Mouse (Mus musculus): ENCODE measurements around the gene Cd83. TPM values are rescaled to one million over a fixed set of nuclear protein-coding genes. Genes with fewer than 3 reads are reported as not detected.

The Cd83 gene
- polyA plus RNA-seq, 1 experiment from 2014 or later, result 28.1 TPM

DNA sequence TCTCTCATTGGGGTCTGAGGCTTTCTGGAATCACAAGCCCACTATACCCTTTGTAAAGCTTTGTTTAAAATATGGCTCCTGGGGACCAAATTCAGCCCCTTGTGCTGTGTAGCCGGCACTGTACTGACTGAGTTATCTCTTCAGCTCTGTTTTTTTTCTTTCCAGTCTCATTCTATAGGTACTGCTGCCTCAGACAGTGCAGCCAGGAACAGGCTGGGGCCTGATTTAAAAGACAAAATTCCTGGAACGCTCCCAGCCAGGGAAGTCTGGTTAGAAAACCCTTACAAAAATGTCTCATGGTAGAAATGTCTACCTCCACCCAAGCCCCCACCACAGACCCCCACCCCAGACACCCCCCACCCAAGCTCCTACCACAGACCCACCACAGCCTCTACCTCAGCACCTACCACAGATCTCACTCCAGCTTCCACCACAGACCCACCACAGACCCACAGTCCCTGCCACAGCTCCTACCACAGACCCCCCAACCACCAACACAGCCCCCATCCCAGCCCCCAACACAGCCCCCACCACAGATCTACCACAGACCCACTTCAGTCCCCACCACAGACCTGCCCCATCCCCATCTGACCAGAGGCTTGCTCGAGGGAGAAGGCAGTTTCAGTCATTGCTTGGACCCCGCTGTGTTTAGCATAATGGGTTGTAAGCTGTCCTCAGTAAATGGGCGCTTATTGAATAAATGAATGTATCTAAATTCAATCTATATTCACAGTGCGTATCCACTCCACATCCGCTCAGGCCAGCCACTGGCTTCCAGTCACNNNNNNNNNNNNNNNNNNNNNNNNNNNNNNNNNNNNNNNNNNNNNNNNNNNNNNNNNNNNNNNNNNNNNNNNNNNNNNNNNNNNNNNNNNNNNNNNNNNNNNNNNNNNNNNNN is 17.5 kb upstream of the Cd83 start:
- Histone ChIP-seq H3K9ac (ENCODE audit: low read depth, low read length) (no peak overlapping the region), H3K9me3 (replicated peaks; ENCODE audit: control insufficient read depth, low read length, poor library complexity, severe bottlenecking) (no peaks in the 10 kb centered on the region), H3K27ac (ENCODE audit: low read length) (no peak overlapping the region), H3K4me1 (ENCODE audit: control insufficient read depth, insufficient read depth, low read length) (peaks cover 2% of the 10 kb centered on the region; the same call in 1 of the 2 replicates), H3K36me3 (ENCODE audit: control insufficient read depth, insufficient read depth, low read length) (no peaks in the 10 kb centered on the region), H3K27me3 (ENCODE audit: control insufficient read depth, insufficient read depth, low read depth, low read length) (no peaks in the 10 kb centered on the region), H3K4me3 (ENCODE audit: low read depth, low read length) (no peak overlapping the region), H3K4me2 (ENCODE audit: low read length) (no peak overlapping the region)
- WGBS, result 44% methylated on average over 7 of the region's 7 CpGs
- peak; percentile 80 for ATAC-seq

- no peak for ATAC-seq
- 78% methylated on average over 6 of the region's 6 CpGs for WGBS
- Histone ChIP-seq H3K27ac (ENCODE audit: low read length) (no peak overlapping the region), H3K4me2 (ENCODE audit: low read length) (no peak overlapping the region), H3K4me3 (ENCODE audit: low read depth, low read length) (no peak overlapping the region), H3K36me3 (ENCODE audit: control insufficient read depth, insufficient read depth, low read length) (no peaks in the 10 kb centered on the region), H3K4me1 (ENCODE audit: control insufficient read depth, insufficient read depth, low read length) (peaks cover 3% of the 10 kb centered on the region; the same call in 1 of the 2 replicates), H3K27me3 (ENCODE audit: control insufficient read depth, insufficient read depth, low read depth, low read length) (no peaks in the 10 kb centered on the region), H3K9ac (ENCODE audit: low read depth, low read length) (no peak overlapping the region), H3K9me3 (replicated peaks; ENCODE audit: control insufficient read depth, low read length, poor library complexity, severe bottlenecking) (no peaks in the 10 kb centered on the region)
Measured at GRCm38 (mm10) chr13:43773020-43773419, 11.6 kb upstream of the Cd83 start.

DNA sequence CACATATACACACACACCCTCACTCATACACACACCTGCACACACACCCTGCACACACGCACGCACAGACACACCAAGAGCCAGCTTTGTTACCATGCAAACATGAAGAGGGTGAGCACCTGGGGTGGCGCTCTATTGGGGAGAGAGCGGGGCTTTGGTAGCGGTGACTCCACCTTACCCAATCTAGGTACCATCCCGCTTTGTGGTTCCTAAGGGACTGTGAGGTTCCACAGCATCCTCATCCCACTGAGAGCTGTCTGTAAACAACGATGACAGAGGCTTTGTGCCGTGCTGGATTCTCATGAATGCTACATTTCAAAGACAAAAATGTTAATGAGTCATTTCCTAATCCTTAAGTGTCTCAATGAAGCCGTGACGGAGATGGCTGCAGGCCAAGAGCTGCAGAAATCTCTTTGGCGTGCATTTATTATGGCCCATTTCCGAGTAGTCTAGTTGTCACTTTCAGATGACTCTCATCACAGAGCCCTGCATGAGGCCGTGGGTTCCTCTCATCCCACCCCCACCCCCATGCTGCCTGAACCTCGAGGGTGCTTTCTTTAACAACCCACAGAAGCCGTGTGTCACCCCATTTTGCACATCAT is 10.5 kb upstream of the Cd83 start:
- H3K9me3 ChIP-seq (replicated peaks; ENCODE audit: control insufficient read depth, low read length, poor library complexity, severe bottlenecking), result no peaks in the 10 kb centered on the region
- no peak overlapping the region for H3K4me3 ChIP-seq (ENCODE audit: low read depth, low read length)
- 42% methylated on average over 15 of the region's 15 CpGs for WGBS
- ATAC-seq, result peak; percentile 56; the same call in 1 of the 2 replicates
- no peaks in the 10 kb centered on the region for H3K36me3 ChIP-seq (ENCODE audit: control insufficient read depth, insufficient read depth, low read length)
- H3K27me3 ChIP-seq (ENCODE audit: control insufficient read depth, insufficient read depth, low read depth, low read length), result no peaks in the 10 kb centered on the region
- H3K9ac ChIP-seq (ENCODE audit: low read depth, low read length), result no peak overlapping the region
- H3K27ac ChIP-seq (ENCODE audit: low read length), result no peak overlapping the region
- H3K4me2 ChIP-seq (ENCODE audit: low read length), result no peak overlapping the region; the same call in 1 of the 2 replicates
- H3K4me1 ChIP-seq (ENCODE audit: control insufficient read depth, insufficient read depth, low read length), result peaks cover 3% of the 10 kb centered on the region; the same call in 1 of the 2 replicates

DNA sequence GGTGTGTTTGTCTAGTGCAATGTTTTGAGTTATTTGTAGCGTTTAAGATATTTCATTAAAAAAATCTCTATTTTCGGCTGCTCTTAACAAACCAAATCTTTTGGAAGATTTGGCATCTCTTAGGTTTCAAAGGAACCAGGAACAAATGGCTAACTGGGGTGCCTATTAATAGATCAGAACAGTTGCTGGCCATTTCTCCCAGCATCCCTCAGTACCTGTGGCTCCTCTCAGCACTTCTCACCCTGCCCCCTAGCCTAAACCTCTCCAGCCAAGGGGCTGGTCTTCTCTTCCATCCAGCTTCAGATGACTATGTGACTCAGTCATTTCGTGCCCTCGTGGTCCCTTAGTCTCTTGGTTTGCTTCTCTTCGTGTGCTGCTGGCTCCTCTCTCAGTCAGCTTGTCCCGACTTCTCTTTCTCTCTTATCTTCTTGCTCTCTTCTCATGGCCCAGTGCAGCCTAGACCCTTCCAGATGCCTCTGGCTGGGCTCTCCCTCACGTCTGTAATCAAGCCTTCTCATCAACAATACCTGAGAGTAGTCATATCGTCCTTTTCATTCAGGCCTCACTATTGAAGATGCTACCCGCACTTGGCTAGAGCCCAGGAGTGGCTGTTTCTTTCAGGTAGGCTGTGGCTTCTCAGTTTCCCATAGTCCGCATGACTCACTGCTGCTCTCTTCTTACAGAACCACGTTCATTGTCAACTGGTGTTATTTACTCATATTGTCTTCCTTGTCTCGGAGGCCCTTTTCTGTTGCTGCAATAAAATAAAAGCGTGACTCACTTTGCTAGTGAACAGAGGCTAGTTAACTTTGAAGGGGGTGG is 9.8 kb upstream of the Cd83 start:
- no peak for ATAC-seq
- no peak overlapping the region for H3K9ac ChIP-seq (ENCODE audit: low read depth, low read length)
- no peak overlapping the region for H3K27ac ChIP-seq (ENCODE audit: low read length)
- no peak overlapping the region for H3K4me3 ChIP-seq (ENCODE audit: low read depth, low read length)
- WGBS, result 84% methylated on average over 13 of the region's 13 CpGs
- peaks cover 3% of the 10 kb centered on the region; the same call in 1 of the 2 replicates for H3K4me1 ChIP-seq (ENCODE audit: control insufficient read depth, insufficient read depth, low read length)
- H3K4me2 ChIP-seq (ENCODE audit: low read length), result no peak overlapping the region; the same call in 1 of the 2 replicates
- H3K27me3 ChIP-seq (ENCODE audit: control insufficient read depth, insufficient read depth, low read depth, low read length), result no peaks in the 10 kb centered on the region
- no peaks in the 10 kb centered on the region for H3K9me3 ChIP-seq (replicated peaks; ENCODE audit: control insufficient read depth, low read length, poor library complexity, severe bottlenecking)
- H3K36me3 ChIP-seq (ENCODE audit: control insufficient read depth, insufficient read depth, low read length), result no peaks in the 10 kb centered on the region

DNA sequence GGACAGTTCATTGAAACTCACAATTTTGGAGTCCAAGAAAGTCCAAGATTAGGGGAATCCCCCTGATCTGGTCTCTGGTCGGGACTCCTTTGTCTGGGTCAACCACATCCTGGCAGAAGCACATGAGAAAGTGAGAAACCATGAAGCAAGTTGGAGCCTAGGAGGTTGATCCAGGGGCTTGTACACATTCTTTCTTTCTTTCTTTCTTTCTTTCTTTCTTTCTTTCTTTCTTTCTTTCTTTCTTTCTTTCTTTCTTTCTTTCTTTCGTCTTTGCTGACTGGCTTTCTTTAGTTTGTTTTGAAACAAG is 9.2 kb upstream of the Cd83 start:
- 87% methylated on average over 2 of the region's 2 CpGs for WGBS

DNA sequence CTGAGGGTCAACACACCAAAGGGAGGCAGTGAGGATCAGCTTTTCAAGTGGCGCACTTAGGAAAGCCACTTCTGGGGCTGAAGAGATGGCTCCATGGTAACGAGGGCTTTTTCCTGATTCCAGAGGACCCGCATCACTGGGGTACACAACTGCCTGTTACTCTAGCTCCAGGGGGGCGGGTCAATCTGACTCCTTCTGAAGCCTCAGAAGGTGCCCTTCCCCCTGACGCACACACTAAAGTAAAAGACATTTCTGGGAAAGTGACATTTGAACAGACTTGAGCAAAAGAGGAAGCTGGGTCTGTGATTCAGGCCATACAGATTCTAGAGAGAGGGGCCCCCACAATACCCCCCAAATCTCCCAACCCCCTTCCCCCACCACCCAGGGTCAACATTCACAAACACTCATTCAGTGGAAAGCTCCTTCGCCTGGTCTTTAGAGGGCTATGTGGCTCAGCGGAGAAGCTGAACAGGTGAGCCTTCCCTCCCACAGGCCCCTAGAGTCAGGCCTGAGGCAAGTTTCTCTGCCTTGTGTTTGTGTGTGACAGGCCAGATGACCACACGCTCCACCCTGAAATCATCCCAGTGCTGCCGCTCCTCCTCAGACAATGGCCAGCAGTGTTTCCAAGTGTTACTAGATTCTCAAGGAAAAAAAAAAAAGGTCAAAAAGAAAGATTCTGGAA is 7.1 kb upstream of the Cd83 start:
- 65% methylated on average over 9 of the region's 9 CpGs for WGBS
- H3K9ac ChIP-seq (ENCODE audit: low read depth, low read length), result no peak overlapping the region
- peaks cover under 1% of the 10 kb centered on the region; the same call in 1 of the 2 replicates for H3K27me3 ChIP-seq (ENCODE audit: control insufficient read depth, insufficient read depth, low read depth, low read length)
- H3K4me2 ChIP-seq (ENCODE audit: low read length), result no peak overlapping the region
- no peaks in the 10 kb centered on the region for H3K36me3 ChIP-seq (ENCODE audit: control insufficient read depth, insufficient read depth, low read length)
- no peak for ATAC-seq
- peaks cover 3% of the 10 kb centered on the region; the same call in 1 of the 2 replicates for H3K4me1 ChIP-seq (ENCODE audit: control insufficient read depth, insufficient read depth, low read length)
- no peak overlapping the region for H3K4me3 ChIP-seq (ENCODE audit: low read depth, low read length)
- H3K27ac ChIP-seq (ENCODE audit: low read length), result no peak overlapping the region
- no peaks in the 10 kb centered on the region for H3K9me3 ChIP-seq (replicated peaks; ENCODE audit: control insufficient read depth, low read length, poor library complexity, severe bottlenecking)

More for the DNA sequence above, 9.2 kb upstream of the Cd83 start:
- no peak overlapping the region for H3K27ac ChIP-seq (ENCODE audit: low read length)
- no peak overlapping the region for H3K4me2 ChIP-seq (ENCODE audit: low read length)
- no peak overlapping the region for H3K4me3 ChIP-seq (ENCODE audit: low read depth, low read length)
- H3K4me1 ChIP-seq (ENCODE audit: control insufficient read depth, insufficient read depth, low read length), result peaks cover 3% of the 10 kb centered on the region; the same call in 1 of the 2 replicates
- no peaks in the 10 kb centered on the region for H3K27me3 ChIP-seq (ENCODE audit: control insufficient read depth, insufficient read depth, low read depth, low read length)
- no peaks in the 10 kb centered on the region for H3K9me3 ChIP-seq (replicated peaks; ENCODE audit: control insufficient read depth, low read length, poor library complexity, severe bottlenecking)
- no peaks in the 10 kb centered on the region for H3K36me3 ChIP-seq (ENCODE audit: control insufficient read depth, insufficient read depth, low read length)
- no peak for ATAC-seq
- H3K9ac ChIP-seq (ENCODE audit: low read depth, low read length), result no peak overlapping the region

DNA sequence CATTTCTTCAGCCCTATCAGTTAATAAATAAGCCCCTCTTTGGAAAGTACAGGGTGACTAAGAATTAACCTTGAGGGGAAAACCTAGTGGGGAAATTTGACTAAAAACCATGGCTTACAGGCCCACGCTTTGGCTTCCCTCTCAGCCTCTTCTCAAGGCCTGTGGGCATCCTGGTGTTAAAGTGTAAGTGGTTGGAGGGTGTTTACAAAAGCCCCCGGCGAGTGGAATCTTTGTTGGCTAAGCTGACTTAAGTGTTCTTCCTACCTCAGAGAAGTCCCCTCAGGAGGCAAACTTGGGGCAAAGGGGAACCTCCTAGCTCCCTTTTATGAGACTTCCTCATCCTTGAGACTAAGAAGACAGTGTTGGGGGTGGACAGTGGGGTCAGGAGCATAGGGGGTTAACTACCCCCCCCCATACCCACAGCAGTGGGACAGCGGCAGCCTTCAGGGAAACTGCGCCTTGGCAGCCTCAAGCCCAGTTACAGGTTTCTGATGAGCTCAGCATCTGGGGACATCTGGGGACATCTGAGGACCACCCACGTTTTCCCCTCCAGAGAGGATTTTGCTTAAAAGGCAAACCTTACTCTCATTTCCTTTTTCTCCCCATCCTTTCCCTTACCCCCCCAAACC is 6.4 kb upstream of the Cd83 start:
- peaks cover 3% of the 10 kb centered on the region; the same call in 1 of the 2 replicates for H3K4me1 ChIP-seq (ENCODE audit: control insufficient read depth, insufficient read depth, low read length)
- ATAC-seq, result no peak
- WGBS, result 66% methylated on average over 6 of the region's 6 CpGs
- H3K27me3 ChIP-seq (ENCODE audit: control insufficient read depth, insufficient read depth, low read depth, low read length), result peaks cover 2% of the 10 kb centered on the region
- no peaks in the 10 kb centered on the region for H3K9me3 ChIP-seq (replicated peaks; ENCODE audit: control insufficient read depth, low read length, poor library complexity, severe bottlenecking)
- no peaks in the 10 kb centered on the region for H3K36me3 ChIP-seq (ENCODE audit: control insufficient read depth, insufficient read depth, low read length)
- no peak overlapping the region for H3K4me3 ChIP-seq (ENCODE audit: low read depth, low read length)
- no peak overlapping the region for H3K27ac ChIP-seq (ENCODE audit: low read length)
- no peak overlapping the region for H3K9ac ChIP-seq (ENCODE audit: low read depth, low read length)
- H3K4me2 ChIP-seq (ENCODE audit: low read length), result no peak overlapping the region

DNA sequence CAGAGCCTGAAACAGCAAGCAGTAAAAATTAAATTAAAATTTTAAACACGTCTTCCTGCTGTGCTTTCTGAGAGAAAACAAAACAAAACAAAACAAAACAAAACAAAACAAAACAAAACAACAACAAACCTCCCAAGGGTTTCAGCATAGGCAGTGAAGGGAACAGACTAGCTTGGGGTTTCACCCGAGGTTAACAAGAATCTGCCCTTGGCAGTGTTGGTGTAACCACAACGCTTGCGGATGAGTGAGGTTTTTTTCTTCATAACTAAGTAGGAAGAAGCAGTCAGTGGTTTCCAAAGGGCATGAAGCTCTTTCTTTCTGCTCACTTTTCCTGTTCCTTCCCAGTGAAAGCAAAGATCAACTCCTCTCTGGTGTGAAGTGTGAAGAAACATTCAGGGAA is 5.6 kb upstream of the Cd83 start:
- Histone ChIP-seq H3K36me3 (ENCODE audit: control insufficient read depth, insufficient read depth, low read length) (no peaks in the 10 kb centered on the region), H3K4me2 (ENCODE audit: low read length) (no peak overlapping the region), H3K27ac (ENCODE audit: low read length) (no peak overlapping the region), H3K27me3 (ENCODE audit: control insufficient read depth, insufficient read depth, low read depth, low read length) (peaks cover 2% of the 10 kb centered on the region), H3K9me3 (replicated peaks; ENCODE audit: control insufficient read depth, low read length, poor library complexity, severe bottlenecking) (no peaks in the 10 kb centered on the region), H3K4me1 (ENCODE audit: control insufficient read depth, insufficient read depth, low read length) (peaks cover 3% of the 10 kb centered on the region; the same call in 1 of the 2 replicates), H3K4me3 (ENCODE audit: low read depth, low read length) (no peak overlapping the region), H3K9ac (ENCODE audit: low read depth, low read length) (no peak overlapping the region)
- 91% methylated on average over 4 of the region's 4 CpGs for WGBS
- no peak for ATAC-seq

All from midbrain, embryonic 16.5 days (tissue).